Comparison of ENCODE assay signal across 9 mouse cellular contexts in the genomic region with DNA sequence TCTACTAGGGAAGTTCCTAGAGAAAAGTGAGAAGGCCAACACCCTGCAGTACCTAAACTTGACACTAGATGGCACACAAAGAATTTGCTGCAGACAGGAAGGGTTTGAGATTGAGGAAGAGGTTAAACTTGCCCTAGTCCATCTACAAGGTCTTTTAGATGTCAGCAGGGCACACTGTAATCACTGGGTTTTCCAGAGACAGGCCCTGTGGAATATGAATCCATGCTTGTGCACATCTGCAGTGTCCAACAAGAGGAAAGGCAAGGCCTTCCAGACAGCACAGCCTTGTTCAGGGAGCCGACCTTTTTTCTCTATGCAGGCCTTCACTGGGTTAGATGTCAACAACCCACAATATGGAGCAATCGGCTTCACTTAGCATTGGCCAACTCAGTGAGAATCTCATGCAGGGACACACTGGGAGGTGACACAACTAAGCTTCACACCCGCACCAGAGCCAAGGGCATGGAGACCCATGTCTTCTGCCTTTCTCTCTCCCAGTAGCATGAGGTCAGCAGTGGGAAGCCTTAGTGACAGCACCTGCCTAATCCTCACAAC. TPM values are rescaled to one million over a fixed set of nuclear protein-coding genes. Genes with fewer than 3 reads are reported as not detected.
A peak's percentile ranks its signal among the peaks of the same experiment; 100 is the strongest.
DNase-seq lines count a peak whose midpoint lies in the region; ATAC-seq and TF ChIP-seq lines count a peak whose summit lies in the region.
"Had no signal": no experiment of that assay in that cellular context is flagged by ENCODE, and none has a peak within 500 bp of the region (broad histone marks: within the 10 kb centered on the region; RNA-seq: fewer than 3 reads in every experiment).

No protein-coding gene starts in this region.

- 74% methylated on average over 3 of the region's 3 CpGs for WGBS in hindbrain, embryonic 10.5 days
- WGBS in hindbrain, embryonic 16.5 days: 87% methylated on average over 3 of the region's 3 CpGs
- WGBS in heart, embryonic 13.5 days: 70% methylated on average over 3 of the region's 3 CpGs
- WGBS in macrophage (ENCODE audit: missing documents): 62% methylated on average over 3 of the region's 3 CpGs
- 73% methylated on average over 3 of the region's 3 CpGs for WGBS in spleen, adult 2 months

- peak; percentile 52; the same call in 1 of the 2 replicates for TF ChIP-seq CTCF in spleen, adult 2 months (IDR thresholded peaks at IDR 0.05; ENCODE audit: extremely low read depth, insufficient read depth, insufficient read length, insufficient replicate concordance)

- TF ChIP-seq POLR2A in spleen, adult 2 months (IDR thresholded peaks at IDR 0.05; ENCODE audit: low read depth, low read length): no peak

- H3K79me2 ChIP-seq in macrophage (ENCODE audit: inconsistent target): peaks cover 24% of the 10 kb centered on the region; the same call in 1 of the 2 replicates

- no peak overlapping the region for H3K27ac ChIP-seq in hindbrain, embryonic 10.5 days
- no peak overlapping the region for H3K27ac ChIP-seq in hindbrain, embryonic 16.5 days (ENCODE audit: low read depth, low read length)
- peak overlapping the region; percentile 51 for H3K27ac ChIP-seq in heart, embryonic 13.5 days (replicated peaks)
- peak overlapping the region; percentile 29 for H3K27ac ChIP-seq in macrophage
- H3K27ac ChIP-seq in spleen, adult 2 months (ENCODE audit: insufficient read depth, low read length): no peak overlapping the region

- no peak overlapping the region for H3K9ac ChIP-seq in hindbrain, embryonic 16.5 days (ENCODE audit: low read depth, low read length)
- no peak overlapping the region for H3K9ac ChIP-seq in heart, embryonic 13.5 days

- H3K27me3 ChIP-seq in hindbrain, embryonic 10.5 days (ENCODE audit: insufficient read depth, poor library complexity, severe bottlenecking): no peaks in the 10 kb centered on the region
- H3K27me3 ChIP-seq in hindbrain, embryonic 16.5 days (replicated peaks; ENCODE audit: control insufficient read depth, insufficient read depth, low read length): no peaks in the 10 kb centered on the region
- no peaks in the 10 kb centered on the region for H3K27me3 ChIP-seq in heart, embryonic 13.5 days (replicated peaks)
- no peaks in the 10 kb centered on the region for H3K27me3 ChIP-seq in spleen, adult 2 months (ENCODE audit: control insufficient read depth, insufficient read depth, low read length)
- H3K27me3 ChIP-seq: megakaryocyte, embryonic 14.5 days had no signal

- no peaks in the 10 kb centered on the region for H3K4me1 ChIP-seq in hindbrain, embryonic 10.5 days (replicated peaks)
- H3K4me1 ChIP-seq in hindbrain, embryonic 16.5 days (ENCODE audit: control insufficient read depth, insufficient read depth, low read depth, low read length): no peaks in the 10 kb centered on the region
- peaks cover 18% of the 10 kb centered on the region for H3K4me1 ChIP-seq in heart, embryonic 13.5 days
- no peaks in the 10 kb centered on the region for H3K4me1 ChIP-seq in spleen, adult 2 months (ENCODE audit: control insufficient read depth, insufficient read depth, insufficient read length)

- no peaks in the 10 kb centered on the region for H3K9me3 ChIP-seq in hindbrain, embryonic 10.5 days
- H3K9me3 ChIP-seq in hindbrain, embryonic 16.5 days (ENCODE audit: control insufficient read depth, low read length): no peaks in the 10 kb centered on the region
- H3K9me3 ChIP-seq in heart, embryonic 13.5 days: no peaks in the 10 kb centered on the region
- H3K9me3 ChIP-seq: megakaryocyte, embryonic 14.5 days had no signal

- H3K36me3 ChIP-seq in hindbrain, embryonic 10.5 days: peaks cover 69% of the 10 kb centered on the region
- peaks cover 11% of the 10 kb centered on the region for H3K36me3 ChIP-seq in hindbrain, embryonic 16.5 days (ENCODE audit: control insufficient read depth, insufficient read depth, low read length)
- H3K36me3 ChIP-seq in heart, embryonic 13.5 days: peaks cover 76% of the 10 kb centered on the region
- peaks cover 13% of the 10 kb centered on the region; the same call in 1 of the 2 replicates for H3K36me3 ChIP-seq in macrophage (ENCODE audit: inconsistent target)
- H3K36me3 ChIP-seq in spleen, adult 2 months (ENCODE audit: control insufficient read depth, insufficient read depth, low read length): peaks cover 15% of the 10 kb centered on the region

- ATAC-seq in hindbrain, embryonic 16.5 days: no peak
- no peak for ATAC-seq in heart, embryonic 13.5 days (ENCODE audit: extremely low read depth, insufficient number of reproducible peaks, low FRiP score, low TSS enrichment)

- DNase-seq in hindbrain, embryonic 10.5 days (ENCODE audit: low spot score): peak; percentile 62
- DNase-seq in adipocyte (ENCODE audit: low spot score): peak; percentile 89
- DNase-seq in embryo, embryonic 10 days (ENCODE audit: low spot score): peak; percentile 75
- peak; percentile 78 to 79 for DNase-seq in layer of hippocampus, postnatal 10 days (ENCODE audit: low spot score in 2 of 2)
- peak; percentile 52 to 66 for DNase-seq in spleen, adult 2 months (ENCODE audit: low read depth in 1 of 2, low spot score in 2 of 2)

- H3K4me2 ChIP-seq in hindbrain, embryonic 16.5 days (ENCODE audit: low read length): no peak overlapping the region
- H3K4me2 ChIP-seq in heart, embryonic 13.5 days: no peak overlapping the region

- no peak overlapping the region for H3K4me3 ChIP-seq in hindbrain, embryonic 10.5 days
- H3K4me3 ChIP-seq in hindbrain, embryonic 16.5 days (ENCODE audit: low read length): no peak overlapping the region
- H3K4me3 ChIP-seq in heart, embryonic 13.5 days: no peak overlapping the region
- no peak overlapping the region for H3K4me3 ChIP-seq in macrophage (ENCODE audit: inconsistent target)
- H3K4me3 ChIP-seq in spleen, adult 2 months (ENCODE audit: extremely low read depth, insufficient read depth, insufficient read length): no peak overlapping the region

RNA-seq across cellular contexts. Expression of gene Tomm20, which starts 16.0 kb away (rescaled TPM):
- 250 and 288 TPM in 2 replicates for polyA plus RNA-seq in hindbrain, embryonic 10.5 days (2016; fragmentation: Nextera tagmentation; extraction: Ambion mirVana)
- polyA plus RNA-seq in hindbrain, embryonic 16.5 days (2015; fragmentation: Nextera tagmentation; extraction: Ambion mirVana): 217 and 231 TPM in 2 replicates
- 172 and 209 TPM in 2 replicates for polyA plus RNA-seq in heart, embryonic 13.5 days (2015; fragmentation: Nextera tagmentation; extraction: Ambion mirVana)
- total RNA-seq in layer of hippocampus, postnatal 10 days (2021): 100 to 1,000 TPM; 186 to 197 TPM
- 10 to 100 TPM in 25 of 26 experiments, 1 to 10 TPM in 1; 9.7 to 33.1 (median 19.9) TPM for total RNA-seq in macrophage (2018; cell fraction: chromatin; rRNA removed)
- total RNA-seq in macrophage (2018; cell fraction: cytosol; rRNA removed): 100 to 1,000 TPM in 7 of 26 experiments, 10 to 100 TPM in 19; 61.8 to 120 (median 90.0) TPM
- total RNA-seq in macrophage (2018; cell fraction: nucleus; rRNA removed): 10 to 100 TPM in 25 of 26 experiments, 1 to 10 TPM in 1; 9.4 to 40.6 (median 20.4) TPM
- polyA plus RNA-seq in macrophage (2018): 73.9 to 174 TPM (median 109 TPM) in 3 replicates
- 346 and 417 TPM in 2 replicates for polyA plus RNA-seq in spleen, adult 2 months (2012; rRNA removed)

RNA-seq across cellular contexts. Expression of gene Rbm34, which starts 41.2 kb away (rescaled TPM):
- 22.2 and 22.6 TPM in 2 replicates for polyA plus RNA-seq in hindbrain, embryonic 10.5 days (2016; fragmentation: Nextera tagmentation; extraction: Ambion mirVana)
- polyA plus RNA-seq in hindbrain, embryonic 16.5 days (2015; fragmentation: Nextera tagmentation; extraction: Ambion mirVana): 20.5 and 21.2 TPM in 2 replicates
- 10.9 and 12.1 TPM in 2 replicates for polyA plus RNA-seq in heart, embryonic 13.5 days (2015; fragmentation: Nextera tagmentation; extraction: Ambion mirVana)
- total RNA-seq in layer of hippocampus, postnatal 10 days (2021): 10 to 100 TPM; 17.4 to 19.5 TPM
- 10 to 100 TPM in 25 of 26 experiments, 1 to 10 TPM in 1; 8.8 to 43.3 (median 29.8) TPM for total RNA-seq in macrophage (2018; cell fraction: chromatin; rRNA removed)
- 10 to 100 TPM; 12.2 to 21.4 (median 17.8) TPM for total RNA-seq in macrophage (2018; cell fraction: cytosol; rRNA removed)
- 10 to 100 TPM in 23 of 26 experiments, 1 to 10 TPM in 3; 7.7 to 32.0 (median 17.2) TPM for total RNA-seq in macrophage (2018; cell fraction: nucleus; rRNA removed)
- 16.1 to 20.8 TPM (median 19.6 TPM) in 3 replicates for polyA plus RNA-seq in macrophage (2018)
- 2.6 and 3.0 TPM in 2 replicates for polyA plus RNA-seq in spleen, adult 2 months (2012; rRNA removed)

Comparison
In these comparisons a context has a peak if more than half of its experiments do, and no peak if none do; other contexts are left out.
1. H3K27ac ChIP-seq: peak in heart, embryonic 13.5 days (single experiment) and macrophage (single experiment); none in hindbrain, embryonic 10.5 days (single experiment), hindbrain, embryonic 16.5 days (single experiment) and spleen, adult 2 months (single experiment).
2. Peak in every context shown above with its lines, with median percentiles within 50 percentile points of each other: DNase-seq.